Mouse (Mus musculus): ENCODE measurements around the gene Cbwd1. TPM values are rescaled to one million over a fixed set of nuclear protein-coding genes. Genes with fewer than 3 reads are reported as not detected.

Cbwd1 gene
- polyA plus RNA-seq, 1 experiment, result 0.27 TPM

- H3K4me1 ChIP-seq (ENCODE audit: control insufficient read depth), result peaks cover 6% of the 10 kb centered on the region
- no peaks in the 10 kb centered on the region for H3K36me3 ChIP-seq (ENCODE audit: control insufficient read depth)
- no peak overlapping the region for H3K4me3 ChIP-seq (replicated peaks)
- TF ChIP-seq GATA1 (IDR thresholded peaks at IDR 0.05; ENCODE audit: low read length) (no peak), TAL1 (IDR thresholded peaks at IDR 0.05; ENCODE audit: low read length) (no peak)
- no peaks in the 10 kb centered on the region for H3K9me3 ChIP-seq (ENCODE audit: control insufficient read depth, low read length)
- no peaks in the 10 kb centered on the region for H3K27me3 ChIP-seq (ENCODE audit: control insufficient read depth)
Observed at GRCm38 (mm10) chr19:24981294-24981693, 19.9 kb upstream of the Cbwd1 start.

- no peaks in the 10 kb centered on the region for H3K27me3 ChIP-seq (ENCODE audit: control insufficient read depth)
- H3K4me3 ChIP-seq (replicated peaks), result no peak overlapping the region
- no peaks in the 10 kb centered on the region for H3K9me3 ChIP-seq (ENCODE audit: control insufficient read depth, low read length)
- TF ChIP-seq GATA1 (IDR thresholded peaks at IDR 0.05; ENCODE audit: low read length), result no peak
- no peak for TF ChIP-seq TAL1 (IDR thresholded peaks at IDR 0.05; ENCODE audit: low read length)
- no peaks in the 10 kb centered on the region for H3K36me3 ChIP-seq (ENCODE audit: control insufficient read depth)
- peaks cover 6% of the 10 kb centered on the region for H3K4me1 ChIP-seq (ENCODE audit: control insufficient read depth)
Observed at GRCm38 (mm10) chr19:24978852-24979842, 17.7 kb upstream of the Cbwd1 start.

GRCm38 (mm10) chr19:24977991-24978390, 16.6 kb upstream of the Cbwd1 start:
- H3K4me3 ChIP-seq (replicated peaks), result no peak overlapping the region
- no peaks in the 10 kb centered on the region for H3K36me3 ChIP-seq (ENCODE audit: control insufficient read depth)
- TF ChIP-seq TAL1 (IDR thresholded peaks at IDR 0.05; ENCODE audit: low read length) (no peak), GATA1 (IDR thresholded peaks at IDR 0.05; ENCODE audit: low read length) (no peak)
- H3K27me3 ChIP-seq (ENCODE audit: control insufficient read depth), result no peaks in the 10 kb centered on the region
- peaks cover 6% of the 10 kb centered on the region for H3K4me1 ChIP-seq (ENCODE audit: control insufficient read depth)
- no peaks in the 10 kb centered on the region for H3K9me3 ChIP-seq (ENCODE audit: control insufficient read depth, low read length)

GRCm38 (mm10) chr19:24972701-24973390, 11.4 kb upstream of the Cbwd1 start:
- H3K27me3 ChIP-seq (ENCODE audit: control insufficient read depth), result no peaks in the 10 kb centered on the region
- no peak overlapping the region for H3K4me3 ChIP-seq (replicated peaks)
- H3K36me3 ChIP-seq (ENCODE audit: control insufficient read depth), result no peaks in the 10 kb centered on the region
- TF ChIP-seq GATA1 (IDR thresholded peaks at IDR 0.05; ENCODE audit: low read length), result no peak
- TF ChIP-seq TAL1 (IDR thresholded peaks at IDR 0.05; ENCODE audit: low read length), result no peak
- no peaks in the 10 kb centered on the region for H3K4me1 ChIP-seq (ENCODE audit: control insufficient read depth)
- H3K9me3 ChIP-seq (ENCODE audit: control insufficient read depth, low read length), result no peaks in the 10 kb centered on the region

- H3K36me3 ChIP-seq (ENCODE audit: control insufficient read depth), result no peaks in the 10 kb centered on the region
- TF ChIP-seq GATA1 (IDR thresholded peaks at IDR 0.05; ENCODE audit: low read length) (no peak), TAL1 (IDR thresholded peaks at IDR 0.05; ENCODE audit: low read length) (no peak)
- no peak overlapping the region for H3K4me3 ChIP-seq (replicated peaks)
- H3K27me3 ChIP-seq (ENCODE audit: control insufficient read depth), result no peaks in the 10 kb centered on the region
- H3K4me1 ChIP-seq (ENCODE audit: control insufficient read depth), result no peaks in the 10 kb centered on the region
- no peaks in the 10 kb centered on the region for H3K9me3 ChIP-seq (ENCODE audit: control insufficient read depth, low read length)
Observed at GRCm38 (mm10) chr19:24971307-24971706, 9.9 kb upstream of the Cbwd1 start.

- H3K4me3 ChIP-seq (replicated peaks), result no peak overlapping the region
- H3K27me3 ChIP-seq (ENCODE audit: control insufficient read depth), result no peaks in the 10 kb centered on the region
- no peaks in the 10 kb centered on the region for H3K36me3 ChIP-seq (ENCODE audit: control insufficient read depth)
- TF ChIP-seq TAL1 (IDR thresholded peaks at IDR 0.05; ENCODE audit: low read length) (no peak), GATA1 (IDR thresholded peaks at IDR 0.05; ENCODE audit: low read length) (no peak)
- no peaks in the 10 kb centered on the region for H3K9me3 ChIP-seq (ENCODE audit: control insufficient read depth, low read length)
- H3K4me1 ChIP-seq (ENCODE audit: control insufficient read depth), result no peaks in the 10 kb centered on the region
Observed at GRCm38 (mm10) chr19:24966941-24967340, 5.5 kb upstream of the Cbwd1 start.

GRCm38 (mm10) chr19:24966203-24966602, 4.8 kb upstream of the Cbwd1 start:
- Histone ChIP-seq H3K4me1 (ENCODE audit: control insufficient read depth) (no peaks in the 10 kb centered on the region), H3K9me3 (ENCODE audit: control insufficient read depth, low read length) (no peaks in the 10 kb centered on the region), H3K36me3 (ENCODE audit: control insufficient read depth) (no peaks in the 10 kb centered on the region), H3K27me3 (ENCODE audit: control insufficient read depth) (no peaks in the 10 kb centered on the region), H3K4me3 (replicated peaks) (no peak overlapping the region)
- no peak for TF ChIP-seq GATA1 (IDR thresholded peaks at IDR 0.05; ENCODE audit: low read length)
- TF ChIP-seq TAL1 (IDR thresholded peaks at IDR 0.05; ENCODE audit: low read length), result no peak

GRCm38 (mm10) chr19:24958531-24958930, 2.9 kb downstream of the Cbwd1 start:
- TF ChIP-seq TAL1 (IDR thresholded peaks at IDR 0.05; ENCODE audit: low read length) (no peak), GATA1 (IDR thresholded peaks at IDR 0.05; ENCODE audit: low read length) (no peak)
- H3K4me1 ChIP-seq (ENCODE audit: control insufficient read depth), result peaks cover 11% of the 10 kb centered on the region
- no peaks in the 10 kb centered on the region for H3K27me3 ChIP-seq (ENCODE audit: control insufficient read depth)
- H3K36me3 ChIP-seq (ENCODE audit: control insufficient read depth), result peaks cover 18% of the 10 kb centered on the region
- H3K9me3 ChIP-seq (ENCODE audit: control insufficient read depth, low read length), result no peaks in the 10 kb centered on the region
- H3K4me3 ChIP-seq (replicated peaks), result no peak overlapping the region

All from erythroblast, embryonic 14.5 days (primary cell).